Mouse (Mus musculus) thymus, adult 2 months (tissue): ENCODE measurements around the gene Kdelr2.

Experiments
- CTCF ChIP-seq: fragments of 200-500 bp; IDR thresholded peaks from 2 replicates; pipeline ENCODE4 v1.5.1; 2012; ENCODE audit warnings: mild to moderate bottlenecking, control low read depth, low read length, moderate library complexity, borderline replicate concordance; ENCODE audit not compliant: control insufficient read depth, poor library complexity, insufficient read depth; ENCODE audit errors: extremely low read depth
- POLR2A ChIP-seq: fragments of 200-500 bp; IDR thresholded peaks from 2 replicates; pipeline ENCODE4 v1.6.1; 2012; ENCODE audit warnings: mild to moderate bottlenecking, low read length, control low read depth, moderate library complexity; ENCODE audit not compliant: control insufficient read depth, poor library complexity, insufficient read depth; ENCODE audit errors: extremely low read depth

DNA sequence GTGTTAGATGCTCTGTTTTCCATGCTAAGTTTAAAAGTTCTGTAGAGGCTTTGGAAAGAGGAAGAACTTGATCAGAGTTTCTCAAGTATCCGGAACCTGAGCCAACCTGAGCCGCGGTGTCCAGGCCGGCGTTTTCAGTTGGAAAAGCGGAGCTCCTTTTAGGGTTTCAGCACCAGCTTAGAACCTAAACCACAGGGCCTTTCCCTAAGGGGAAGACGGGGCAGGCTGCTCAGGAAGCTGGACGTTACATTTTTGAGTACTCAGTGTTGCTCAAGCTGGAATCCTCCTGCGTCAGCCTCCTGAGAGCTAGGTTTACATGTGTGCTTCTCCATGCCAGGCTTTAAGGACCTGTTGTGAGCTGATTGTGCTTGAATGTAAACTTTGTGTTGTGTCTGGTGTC is 2.9 kb downstream of the Kdelr2 start:
- TF ChIP-seq POLR2A (no peak), CTCF (no peak)
